Mouse (Mus musculus) kidney, adult 2 months (tissue): Measurements from ENCODE around the gene Mfap3.

Source experiments
- CTCF ChIP-seq: fragments of 200-500 bp; conservative IDR thresholded peaks from 2 replicates; pipeline ENCODE4 v1.5.1; 2011; ENCODE audit warnings: low read depth, mild to moderate bottlenecking, control low read depth, low read length, moderate library complexity, mixed read lengths; ENCODE audit not compliant: insufficient read depth, insufficient read length
- POLR2A ChIP-seq: fragments of 200-500 bp; IDR thresholded peaks from one replicate; pipeline ENCODE4 v1.6.1; 2011; ENCODE audit warnings: low read depth, low read length, control low read depth

GRCm38 (mm10) chr11:57573686-57574274 lies 55.3 kb downstream of the Mfap3 start:
- TF ChIP-seq CTCF (no peak), POLR2A (no peak)
